10 mouse cellular contexts compared by ENCODE assay signal in genomic region chr2:33631708-33632343, GRCm38 (mm10). TPM values are rescaled to one million over a fixed set of nuclear protein-coding genes. Genes with fewer than 3 reads are reported as not detected.
DNase-seq lines count a peak whose midpoint lies in the region; ATAC-seq and TF ChIP-seq lines count a peak whose summit lies in the region.
"Had no signal": no experiment of that assay in that cellular context is flagged by ENCODE, and none has a peak within 500 bp of the region (broad histone marks: within the 10 kb centered on the region; RNA-seq: fewer than 3 reads in every experiment).

No protein-coding gene starts in this region.

- DNase-seq in gastrocnemius, adult 2 months, result no peak
- DNase-seq in gastrocnemius, postnatal 14 days, result no peak
- DNase-seq in thymus, postnatal 4 days, result peak; percentile 11
- DNase-seq in thymus, postnatal 14 days, result no peak
- DNase-seq in B cell, adult 2 months, result no peak
- no peak for DNase-seq in adrenal gland, adult 8-10 months
- DNase-seq in cerebellum, adult 9-10 months, result no peak
- DNase-seq: cerebellum, adult 8-10 months had no signal

- H3K9ac ChIP-seq in limb, embryonic 13.5 days, result peak overlapping the region; percentile 98

- no peak for TF ChIP-seq CTCF in gastrocnemius, adult 2 months (IDR thresholded peaks at IDR 0.05)

- H3K4me3 ChIP-seq in gastrocnemius, adult 2 months, result peak overlapping the region; percentile 40
- peak overlapping the region; percentile 69 for H3K4me3 ChIP-seq in limb, embryonic 13.5 days

- no peak for ATAC-seq in limb, embryonic 13.5 days (ENCODE audit: low FRiP score, low read depth)
- ATAC-seq: activated CD4-positive, CD25-positive, alpha-beta regulatory T cell, adult 4 months had no signal

- H3K27ac ChIP-seq in gastrocnemius, adult 2 months, result no peak overlapping the region
- H3K27ac ChIP-seq in limb, embryonic 13.5 days, result peak overlapping the region; percentile 88

- peak overlapping the region; percentile 82 for H3K4me2 ChIP-seq in limb, embryonic 13.5 days (replicated peaks)

- WGBS in limb, embryonic 13.5 days, result 1% methylated on average over 31 of the region's 31 CpGs

- peaks cover 93% of the 10 kb centered on the region for H3K27me3 ChIP-seq in limb, embryonic 13.5 days

- H3K36me3 ChIP-seq in limb, embryonic 13.5 days, result 0 out of 2 replicates have a peak, but pooled peaks cover 3% of the 10 kb centered on the region

- no peaks in the 10 kb centered on the region for H3K9me3 ChIP-seq in limb, embryonic 13.5 days

- H3K4me1 ChIP-seq in limb, embryonic 13.5 days, result peaks cover 93% of the 10 kb centered on the region

- intact Hi-C loops in gastrocnemius, adult 2 months (cut with DNase I), result no loop called here
- intact Hi-C loops in gastrocnemius, postnatal 14 days (cut with DNase I; ENCODE audit: low total_unique reads), result no loop called here

RNA-seq across cellular contexts. Expression of gene Lmx1b, which starts 8.5 kb away (rescaled TPM):
- under 1 TPM; 0.18 to 0.25 TPM for total RNA-seq in gastrocnemius, adult 2 months (2021)
- total RNA-seq in gastrocnemius, postnatal 14 days (2021), result under 1 TPM; 0.39 to 0.51 TPM
- polyA plus RNA-seq in limb, embryonic 13.5 days (2015; fragmentation: Nextera tagmentation; extraction: Ambion mirVana), result 7.3 and 7.7 TPM in 2 replicates
- under 1 TPM in 1 of 4 experiments, not detected in 3; 0.17 TPM for total RNA-seq in adrenal gland, adult 8-10 months (2022)
- polyA plus RNA-seq: activated CD4-positive, CD25-positive, alpha-beta regulatory T cell, adult 4 months had no signal
